Mouse (Mus musculus) midbrain, embryonic 12.5 days (tissue): Measurements from ENCODE around the gene Pram1. TPM values are rescaled to one million over a fixed set of nuclear protein-coding genes. Genes with fewer than 3 reads are reported as not detected.

Source experiments
- ATAC-seq: fragments of 200-750 bp; cut with Nextera tagmentation; 2 replicates; pipeline ENCODE4 v1.8.0; 2017; ENCODE audit warnings: low read depth, moderate TSS enrichment, moderate library complexity; ENCODE audit not compliant: low FRiP score
- H3K27ac ChIP-seq: fragments of 300-500 bp; sonication (generic); replicated peaks from 2 replicates; pipeline ENCODE4 v1.5.1; 2016; ENCODE audit warnings: mild to moderate bottlenecking
- H3K27me3 ChIP-seq: fragments of 300-500 bp; sonication (generic); 2 replicates; pipeline ENCODE4 v1.6.1; 2016; ENCODE audit warnings: mild to moderate bottlenecking
- H3K36me3 ChIP-seq: fragments of 300-500 bp; sonication (generic); 2 replicates; pipeline ENCODE4 v1.6.1; 2016
- H3K4me1 ChIP-seq: fragments of 300-500 bp; sonication (generic); 2 replicates; pipeline ENCODE4 v1.6.1; 2016
- H3K4me2 ChIP-seq: fragments of 300-500 bp; sonication (generic); replicated peaks from 2 replicates; pipeline ENCODE4 v1.6.1; 2016; ENCODE audit warnings: mild to moderate bottlenecking, moderate library complexity
- H3K4me3 ChIP-seq: fragments of 300-500 bp; sonication (generic); 2 replicates; pipeline ENCODE4 v1.5.1; 2016; ENCODE audit warnings: mild to moderate bottlenecking
- H3K9ac ChIP-seq: fragments of 300-500 bp; sonication (generic); replicated peaks from 2 replicates; pipeline ENCODE4 v1.6.1; 2016; ENCODE audit warnings: mild to moderate bottlenecking, moderate library complexity
- H3K9me3 ChIP-seq: fragments of 300-500 bp; sonication (generic); 2 replicates; pipeline ENCODE4 v1.6.1; 2016; ENCODE audit warnings: mild to moderate bottlenecking
- WGBS: fragments of 180-500 bp; shearing (Covaris S2); methylation state at CpG from one replicate; pipeline ENCODE4 v1.1.7; 2016; 5-methylcytosine and 5-hydroxymethylcytosine counted together
- polyA plus RNA-seq: library from polyadenylated mRNA; unstranded; fragments of >200 nt; fragmentation: Nextera tagmentation; extraction: Ambion mirVana; gene quantifications from 2 replicates; pipeline ENCODE4 v1.2.1, GENCODE M21; 2016

The Pram1 gene
- polyA plus RNA-seq, 1 experiment from 2014 or later = 0.63 TPM

DNA sequence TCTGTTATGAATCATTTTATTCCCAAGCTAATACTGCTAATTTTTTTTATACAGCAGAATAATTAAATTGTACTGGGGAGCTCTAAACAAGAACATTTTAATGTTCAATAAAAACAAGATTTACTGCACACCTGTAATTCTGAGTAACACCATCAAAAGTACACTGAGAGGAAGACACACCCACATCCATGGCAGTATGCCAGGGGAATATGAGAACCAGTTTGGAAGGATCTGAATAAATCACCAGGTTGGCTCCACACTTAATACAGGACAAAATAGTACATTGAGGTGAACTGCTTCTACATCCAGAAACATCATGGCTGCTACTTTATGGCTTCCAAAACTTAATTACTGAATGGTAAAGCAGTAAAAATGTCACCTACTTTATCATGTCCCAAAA lies 37.6 kb downstream of the Pram1 start:
- Histone ChIP-seq H3K36me3 (peaks cover 22% of the 10 kb centered on the region), H3K27me3 (no peaks in the 10 kb centered on the region), H3K27ac (no peak overlapping the region), H3K9me3 (no peaks in the 10 kb centered on the region), H3K4me2 (no peak overlapping the region), H3K4me1 (peaks cover 9% of the 10 kb centered on the region; the same call in 1 of the 2 replicates), H3K4me3 (no peak overlapping the region), H3K9ac (no peak overlapping the region)
- ATAC-seq = no peak

- WGBS = 96% methylated on average over 2 of the region's 2 CpGs
- H3K36me3 ChIP-seq = peaks cover 22% of the 10 kb centered on the region
These were observed 38.2 kb downstream of the Pram1 start for GRCm38 (mm10) chr17:33676086-33676485.

GRCm38 (mm10) chr17:33678771-33679170 lies 40.9 kb downstream of the Pram1 start:
- H3K4me2 ChIP-seq = no peak overlapping the region
- H3K27ac ChIP-seq = no peak overlapping the region
- H3K4me3 ChIP-seq = no peak overlapping the region
- H3K9me3 ChIP-seq = no peaks in the 10 kb centered on the region
- ATAC-seq = no peak
- H3K27me3 ChIP-seq = no peaks in the 10 kb centered on the region
- peaks cover 31% of the 10 kb centered on the region for H3K36me3 ChIP-seq
- H3K9ac ChIP-seq = no peak overlapping the region
- peaks cover 31% of the 10 kb centered on the region for H3K4me1 ChIP-seq

More at GRCm38 (mm10) chr17:33676086-33676485, 38.2 kb downstream of the Pram1 start:
- H3K27me3 ChIP-seq = no peaks in the 10 kb centered on the region
- no peaks in the 10 kb centered on the region for H3K9me3 ChIP-seq
- H3K4me3 ChIP-seq = no peak overlapping the region
- no peak overlapping the region for H3K27ac ChIP-seq
- peaks cover 9% of the 10 kb centered on the region; the same call in 1 of the 2 replicates for H3K4me1 ChIP-seq
- no peak overlapping the region for H3K9ac ChIP-seq
- no peak overlapping the region for H3K4me2 ChIP-seq
- ATAC-seq = no peak

DNA sequence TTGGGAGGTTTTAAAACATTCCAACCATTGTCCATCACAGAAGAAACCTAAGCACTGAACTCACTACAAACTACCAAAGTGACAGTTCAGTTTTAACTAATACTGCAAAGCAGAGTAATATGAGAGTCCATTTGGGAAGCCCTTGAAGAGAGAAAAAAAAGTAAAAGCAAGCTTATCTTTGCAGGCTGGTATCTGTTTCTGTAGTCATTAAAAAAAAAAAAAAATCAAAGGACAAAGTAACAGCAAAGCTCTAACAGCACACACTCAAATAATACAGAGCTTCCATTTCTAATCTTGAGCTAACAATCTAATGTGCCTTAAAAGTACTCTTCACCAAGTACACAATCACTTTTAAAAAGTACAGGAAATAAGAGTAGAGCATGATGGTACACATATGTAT lies 43.9 kb downstream of the Pram1 start:
- Histone ChIP-seq H3K27ac (no peak overlapping the region), H3K4me2 (peak overlapping the region; percentile 97), H3K4me3 (no peak overlapping the region), H3K9ac (no peak overlapping the region), H3K36me3 (peaks cover 22% of the 10 kb centered on the region), H3K9me3 (no peaks in the 10 kb centered on the region), H3K4me1 (peaks cover 31% of the 10 kb centered on the region), H3K27me3 (no peaks in the 10 kb centered on the region)
- ATAC-seq = no peak

DNA sequence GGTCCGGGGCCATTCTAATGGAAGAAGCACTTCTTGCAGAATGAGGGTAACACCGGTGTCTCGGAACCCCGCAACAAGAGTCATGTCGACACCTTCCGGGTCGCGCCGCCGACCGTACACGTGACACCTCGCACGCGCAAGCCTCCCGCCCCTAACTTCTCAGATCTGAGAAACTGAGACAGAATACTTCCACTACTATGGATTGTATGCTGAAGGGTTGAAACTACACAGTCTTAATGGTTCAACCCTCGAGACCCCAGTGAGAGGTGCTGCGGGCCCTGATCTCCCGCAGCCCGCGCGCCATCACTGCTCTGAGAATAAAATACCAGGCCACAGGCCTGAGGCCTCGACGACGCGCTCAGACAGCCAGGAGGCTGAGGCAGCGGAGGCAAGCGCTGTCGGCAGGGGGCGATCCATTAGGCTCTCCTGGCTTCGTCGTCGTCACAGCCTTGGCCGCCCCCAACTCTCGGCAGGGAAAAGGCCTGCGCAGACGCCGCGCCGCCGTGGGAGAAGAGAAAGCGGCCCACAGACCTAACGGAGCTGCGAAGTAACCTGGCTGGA lies 46.9 kb downstream of the Pram1 start:
- Histone ChIP-seq H3K4me2 (peak overlapping the region; percentile 97), H3K36me3 (peaks cover 12% of the 10 kb centered on the region; the same call in 1 of the 2 replicates), H3K27me3 (no peaks in the 10 kb centered on the region), H3K9me3 (no peaks in the 10 kb centered on the region), H3K27ac (peak overlapping the region; percentile 95), H3K9ac (peak overlapping the region; percentile 97), H3K4me3 (peak overlapping the region; percentile 90), H3K4me1 (peaks cover 31% of the 10 kb centered on the region)
- peak; percentile 79 for ATAC-seq
- WGBS = under 1% methylated on average over 44 of the region's 44 CpGs

DNA sequence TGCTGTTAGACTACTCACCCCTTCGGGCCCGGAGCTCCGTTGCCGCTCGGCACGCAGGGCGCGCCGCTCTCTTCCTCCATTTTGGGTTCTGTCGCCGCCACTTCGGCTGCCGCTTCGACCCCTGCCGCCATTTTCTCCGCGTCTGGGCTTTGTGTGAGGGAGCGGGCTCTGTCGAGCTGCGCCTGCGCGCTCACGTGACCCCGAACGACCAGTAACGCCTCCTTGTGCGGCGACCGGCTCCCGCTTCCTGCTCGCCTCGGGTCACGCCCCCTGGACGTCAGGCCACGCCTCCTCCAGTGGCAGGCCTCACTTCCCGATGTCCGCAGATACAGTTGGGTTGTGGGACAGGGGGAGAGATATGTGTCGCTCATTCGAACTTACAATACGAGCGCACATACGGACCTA lies 47.4 kb downstream of the Pram1 start:
- under 1% methylated on average over 41 of the region's 42 CpGs for WGBS
- no peaks in the 10 kb centered on the region for H3K9me3 ChIP-seq

DNA sequence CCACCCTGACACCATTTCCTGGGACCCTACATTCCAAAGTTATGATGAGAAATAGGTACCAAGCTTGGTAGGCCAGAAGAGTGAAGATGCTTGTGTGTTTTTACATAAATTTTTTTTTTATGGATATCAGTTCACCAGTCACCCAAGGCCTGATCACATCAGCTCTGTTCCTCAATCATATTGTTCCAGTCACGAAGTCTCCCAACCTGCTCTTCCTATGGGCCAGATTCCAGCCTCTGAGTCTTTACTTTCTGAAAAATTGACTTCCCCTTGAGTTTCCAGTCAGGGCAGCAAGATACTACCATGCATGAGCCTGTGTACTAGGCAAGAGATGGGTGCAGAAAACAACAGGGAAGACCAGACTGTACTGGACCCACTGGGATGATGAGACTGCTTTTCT lies 48.9 kb downstream of the Pram1 start, which contains the start of gene Hnrnpm:
Gene Hnrnpm, minus strand, starts transcription at position 101 of the 400 bp plus-strand sequence.
- Histone ChIP-seq H3K27me3 (no peaks in the 10 kb centered on the region), H3K4me2 (peak within 1 kb of the TSS; percentile 97), H3K9ac (peak within 1 kb of the TSS; percentile 97; the same call in 1 of the 2 replicates), H3K27ac (peak within 1 kb of the TSS; percentile 95; the same call in 1 of the 2 replicates), H3K36me3 (peaks cover 19% of the 10 kb centered on the region), H3K9me3 (no peaks in the 10 kb centered on the region), H3K4me1 (peaks cover 29% of the 10 kb centered on the region), H3K4me3 (peak within 1 kb of the TSS; percentile 90)
- 92% methylated on average over 1 of the region's 1 CpGs for WGBS
- ATAC-seq = no peak

More for the DNA sequence above, 47.4 kb downstream of the Pram1 start:
- ATAC-seq = peak; percentile 97
- Histone ChIP-seq H3K4me3 (peak overlapping the region; percentile 90), H3K27ac (peak overlapping the region; percentile 95), H3K4me2 (peak overlapping the region; percentile 97), H3K9ac (peak overlapping the region; percentile 97), H3K27me3 (no peaks in the 10 kb centered on the region), H3K36me3 (peaks cover 12% of the 10 kb centered on the region; the same call in 1 of the 2 replicates), H3K4me1 (peaks cover 31% of the 10 kb centered on the region)

Other genes starting within 250 kb of the Pram1 start
- gene Zfp101, start 243.4 kb upstream of the Pram1 start, polyA plus RNA-seq = 20.8 and 23.2 TPM in 2 replicates
- gene Actl9, start 205.2 kb upstream of the Pram1 start, polyA plus RNA-seq = not detected in 2 replicates
- gene Adamts10, start 113.9 kb upstream of the Pram1 start, polyA plus RNA-seq = 51.3 and 59.4 TPM in 2 replicates
- gene Myo1f, start 82.3 kb upstream of the Pram1 start, polyA plus RNA-seq = 2.6 and 3.5 TPM in 2 replicates
- 47.3 and 57.7 TPM in 2 replicates for gene Zfp414, start 9.0 kb upstream of the Pram1 start, polyA plus RNA-seq
- 441 and 462 TPM in 2 replicates for gene Hnrnpm, start 48.8 kb downstream of the Pram1 start, polyA plus RNA-seq
- gene March2, start 80.6 kb downstream of the Pram1 start, polyA plus RNA-seq = 46.7 and 52.2 TPM in 2 replicates
- gene Rab11b, start 122.5 kb downstream of the Pram1 start, polyA plus RNA-seq = 422 and 447 TPM in 2 replicates
- 21.1 and 28.3 TPM in 2 replicates for gene Angptl4, start 143.8 kb downstream of the Pram1 start, polyA plus RNA-seq
- gene Kank3, start 172.5 kb downstream of the Pram1 start, polyA plus RNA-seq = 25.5 and 31.9 TPM in 2 replicates
- gene Rps28, start 186.5 kb downstream of the Pram1 start, polyA plus RNA-seq = 613 and 671 TPM in 2 replicates
- gene Ndufa7, start 186.5 kb downstream of the Pram1 start, polyA plus RNA-seq = 436 and 454 TPM in 2 replicates
- 59.8 and 63.5 TPM in 2 replicates for gene Cd320, start 205.0 kb downstream of the Pram1 start, polyA plus RNA-seq
- gene Gm7029, start 235.8 kb downstream of the Pram1 start, polyA plus RNA-seq = not detected in 2 replicates